In the genomic region with DNA sequence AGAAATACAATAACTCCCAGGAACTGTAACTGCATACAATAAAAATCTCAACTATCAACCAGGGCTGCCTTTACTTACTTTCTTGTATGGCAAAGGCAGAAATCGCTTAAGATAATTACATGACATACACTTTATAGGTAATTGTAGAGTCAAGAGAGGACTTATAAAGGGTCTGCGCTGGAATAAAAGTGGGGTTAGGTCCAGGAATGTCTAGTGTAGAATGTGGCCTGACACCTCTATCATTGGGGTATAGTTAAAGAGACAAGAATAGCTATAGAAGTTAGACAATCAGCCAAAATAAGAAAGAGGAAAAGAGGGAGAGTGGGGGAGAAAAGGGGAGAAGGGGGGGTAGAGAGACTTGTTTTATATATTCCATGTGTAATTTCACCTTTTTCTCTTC, we compare ENCODE assay signal across 15 mouse cellular contexts.
"Had no signal": no experiment of that assay in that cellular context is flagged by ENCODE, and none has a peak within 500 bp of the region (broad histone marks: within the 10 kb centered on the region; RNA-seq: fewer than 3 reads in every experiment).

No protein-coding gene starts in this region.

- H3K27me3 ChIP-seq: neural tube, embryonic 15.5 days; stomach, embryonic 15.5 days had no signal

- H3K9ac ChIP-seq: neural tube, embryonic 15.5 days; stomach, embryonic 15.5 days had no signal

- H3K4me1 ChIP-seq: neural tube, embryonic 15.5 days; stomach, embryonic 15.5 days had no signal

- H3K4me2 ChIP-seq: neural tube, embryonic 15.5 days; stomach, embryonic 15.5 days had no signal

- H3K36me3 ChIP-seq: neural tube, embryonic 15.5 days; stomach, embryonic 15.5 days had no signal

- DNase-seq: retina, postnatal 1 day; right cerebral cortex, adult 18-20 months; right cerebral cortex, postnatal 14 days; right cerebral cortex, postnatal 25 days; right cerebral cortex, postnatal 4 days; spleen, adult 18-20 months; thymus, adult 18-20 months; thymus, adult 2 months; thymus, postnatal 14 days; thymus, postnatal 25 days; thymus, postnatal 36 days; thymus, postnatal 4 days had no signal

- H3K27ac ChIP-seq: neural tube, embryonic 15.5 days; stomach, embryonic 15.5 days; stomach, postnatal 0 days had no signal

- H3K4me3 ChIP-seq: neural tube, embryonic 15.5 days; stomach, embryonic 15.5 days had no signal

- H3K9me3 ChIP-seq: neural tube, embryonic 15.5 days; stomach, embryonic 15.5 days had no signal
